Mouse (Mus musculus) heart, adult 2 months (tissue): Measurements from ENCODE around the gene Larp1. TPM values are rescaled to one million over a fixed set of nuclear protein-coding genes. Genes with fewer than 3 reads are reported as not detected.

Experiments
- DNase-seq, 2 experiments: peaks; one replicate each; pipeline ENCODE4 v3.0.0; 2021
- H3K27ac ChIP-seq: fragments of 200-600 bp; 2 replicates; pipeline ENCODE4 v1.8.1; 2022
- H3K27me3 ChIP-seq: fragments of 200-500 bp; 2 replicates; pipeline ENCODE4 v1.6.1; 2012; ENCODE audit warnings: mild to moderate bottlenecking, low read length, inconsistent platforms, mixed read lengths; ENCODE audit not compliant: control insufficient read depth, insufficient read depth
- H3K36me3 ChIP-seq: fragments of 200-500 bp; 2 replicates; pipeline ENCODE4 v1.6.1; 2012; ENCODE audit warnings: low read length, inconsistent platforms; ENCODE audit not compliant: control insufficient read depth, insufficient read depth
- H3K4me1 ChIP-seq: fragments of 200-500 bp; 2 replicates; pipeline ENCODE4 v1.6.1; 2011; ENCODE audit warnings: low read length; ENCODE audit not compliant: control insufficient read depth, insufficient read depth
- H3K4me3 ChIP-seq: fragments of 200-600 bp; 2 replicates; pipeline ENCODE4 v1.8.1; 2022
- H3K79me2 ChIP-seq: fragments of 200-500 bp; replicated peaks from 2 replicates; pipeline ENCODE4 v1.6.1; 2012; ENCODE audit warnings: mild to moderate bottlenecking, inconsistent platforms, low read length, moderate library complexity, mixed read lengths; ENCODE audit not compliant: control insufficient read depth, insufficient read depth
- H3K9ac ChIP-seq: fragments of 200-500 bp; 2 replicates; pipeline ENCODE4 v1.6.1; 2012; ENCODE audit warnings: low read depth, mild to moderate bottlenecking, control low read depth, inconsistent platforms, low read length, mixed read lengths
- CTCF ChIP-seq: fragments of 200-600 bp; IDR thresholded peaks from 2 replicates; pipeline ENCODE4 v1.8.1; 2022; ENCODE audit warnings: antibody characterized with exemption, mild to moderate bottlenecking, moderate library complexity
- EP300 ChIP-seq: fragments of 200-500 bp; IDR thresholded peaks from 2 replicates; pipeline ENCODE4 v1.6.1; 2011; ENCODE audit warnings: low read depth, low read length, control low read depth; ENCODE audit not compliant: insufficient read depth
- POLR2A ChIP-seq: fragments of 200-500 bp; IDR thresholded peaks from 2 replicates; pipeline ENCODE4 v1.6.1; 2011; ENCODE audit warnings: mild to moderate bottlenecking, low read depth, low read length, control low read depth; ENCODE audit not compliant: insufficient read depth
- WGBS: fragments of 180-500 bp; shearing (Covaris S2); methylation state at CpG from one replicate; pipeline ENCODE4 v1.1.7; 2018; 5-methylcytosine and 5-hydroxymethylcytosine counted together
- intact Hi-C: fragments of 180-260 bp; cut with DNase I; formaldehyde crosslinking; loops from one replicate; pipeline ENCODE4 v1.15.1; 2025
- polyA plus RNA-seq: library from polyadenylated mRNA; depleted of rRNA; stranded (reverse); fragments of >200 nt; gene quantifications from 2 replicates; pipeline ENCODE4 v1.2.3, GENCODE M21; 2012
- total RNA-seq, 2 experiments: library from RNA; stranded (reverse); gene quantifications; 2 replicates each; pipeline ENCODE4 v1.2.3; 2021

The Larp1 gene
- total and polyA plus RNA-seq, 3 experiments, result 26.5 to 63.4 (median 57.4) TPM

GRCm38 (mm10) chr11:58011813-58012212 is 2.9 kb downstream of the Larp1 start:
- H3K9ac ChIP-seq, result no peak overlapping the region
- DNase-seq, result no peak
- intact Hi-C loops, result no loop called here
- peaks cover 14% of the 10 kb centered on the region for H3K4me1 ChIP-seq
- no peak overlapping the region for H3K27ac ChIP-seq
- peaks cover 8% of the 10 kb centered on the region for H3K79me2 ChIP-seq
- no peak overlapping the region for H3K4me3 ChIP-seq
- H3K27me3 ChIP-seq, result no peaks in the 10 kb centered on the region
- TF ChIP-seq EP300 (no peak), CTCF (no peak), POLR2A (no peak)
- H3K36me3 ChIP-seq, result peaks cover 12% of the 10 kb centered on the region
- 62% methylated on average over 4 of the region's 4 CpGs for WGBS

DNA sequence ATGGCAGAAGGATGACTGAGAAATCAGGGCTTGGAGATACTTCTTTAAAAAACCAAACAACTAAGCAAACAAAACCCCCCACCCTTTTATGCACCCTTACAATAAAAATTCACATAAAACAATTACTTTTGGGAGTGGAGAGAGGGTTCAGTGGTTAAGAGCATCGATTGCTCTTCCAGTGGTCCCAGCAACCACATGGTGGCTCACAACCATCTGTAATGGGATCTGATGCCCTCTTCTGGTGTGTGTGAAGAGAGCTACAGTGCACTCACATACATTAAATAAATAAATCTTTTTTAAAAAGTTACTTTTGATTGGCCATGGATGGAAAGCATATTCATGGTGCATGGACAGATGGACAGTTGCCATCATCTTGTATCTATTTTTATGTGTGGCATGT is 3.8 kb downstream of the Larp1 start:
- no peak overlapping the region for H3K27ac ChIP-seq
- H3K27me3 ChIP-seq, result no peaks in the 10 kb centered on the region
- 89% methylated on average over 1 of the region's 1 CpGs for WGBS
- no peak for DNase-seq
- H3K4me3 ChIP-seq, result no peak overlapping the region
- H3K36me3 ChIP-seq, result peaks cover 13% of the 10 kb centered on the region
- no peak overlapping the region for H3K9ac ChIP-seq
- peaks cover 11% of the 10 kb centered on the region for H3K79me2 ChIP-seq
- intact Hi-C loops, result no loop called here
- peaks cover 21% of the 10 kb centered on the region for H3K4me1 ChIP-seq
- TF ChIP-seq POLR2A (no peak), EP300 (no peak), CTCF (no peak; the same call in 1 of the 2 replicates)

DNA sequence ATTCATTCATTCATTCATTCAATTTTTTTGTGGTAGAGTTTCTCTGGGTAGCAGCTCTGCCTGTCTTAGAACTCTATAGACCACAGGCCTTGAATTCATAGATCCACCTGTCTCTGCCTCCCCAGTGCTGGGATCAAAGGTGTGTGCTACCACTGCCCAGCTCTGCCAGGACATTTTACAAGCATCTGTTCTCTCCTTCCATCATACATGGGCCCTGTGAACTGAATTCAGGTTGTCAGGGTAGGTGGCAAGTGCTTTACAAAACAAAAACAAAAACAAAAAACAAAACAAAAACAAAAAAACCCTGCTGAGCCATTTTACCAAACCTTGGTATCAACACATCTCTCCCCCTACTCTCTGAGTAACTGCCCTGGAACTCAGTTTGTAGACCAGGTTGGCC is 4.2 kb downstream of the Larp1 start:
- Histone ChIP-seq H3K79me2 (peaks cover 11% of the 10 kb centered on the region), H3K9ac (no peak overlapping the region), H3K27me3 (no peaks in the 10 kb centered on the region), H3K4me1 (peaks cover 24% of the 10 kb centered on the region), H3K4me3 (no peak overlapping the region), H3K27ac (no peak overlapping the region), H3K36me3 (peaks cover 17% of the 10 kb centered on the region)
- no peak for DNase-seq
- TF ChIP-seq EP300 (no peak), CTCF (no peak), POLR2A (no peak)
- intact Hi-C loops, result no loop called here

- Histone ChIP-seq H3K9ac (no peak overlapping the region), H3K27me3 (no peaks in the 10 kb centered on the region), H3K79me2 (peaks cover 9% of the 10 kb centered on the region), H3K27ac (no peak overlapping the region), H3K36me3 (peaks cover 23% of the 10 kb centered on the region), H3K4me1 (peaks cover 26% of the 10 kb centered on the region), H3K4me3 (no peak overlapping the region)
- 65% methylated on average over 1 of the region's 1 CpGs for WGBS
- TF ChIP-seq EP300 (no peak), CTCF (no peak), POLR2A (no peak)
- no peak for DNase-seq
- intact Hi-C loops, result no loop called here
These were observed 5.7 kb downstream of the Larp1 start for GRCm38 (mm10) chr11:58014604-58015003.

DNA sequence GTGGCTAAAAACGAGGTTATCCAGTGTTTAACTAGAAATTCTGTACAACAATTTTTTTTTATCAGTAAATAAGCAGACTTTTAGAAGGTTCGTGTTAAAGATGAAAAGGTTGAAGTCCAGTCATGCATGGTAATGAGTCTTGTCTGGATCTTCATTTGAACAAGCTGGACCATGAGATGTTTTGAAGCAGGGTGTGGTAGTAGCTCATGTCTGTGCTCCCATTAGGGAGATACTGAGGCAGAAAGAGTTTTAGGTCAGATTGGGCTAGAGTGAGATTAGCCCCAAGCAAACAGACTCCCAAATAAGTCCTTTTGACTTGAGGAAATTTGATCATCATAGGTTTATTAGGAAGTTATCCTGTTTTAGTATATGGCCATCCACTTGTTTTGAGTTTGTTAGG is 6.5 kb downstream of the Larp1 start:
- intact Hi-C loops, result no loop called here
- Histone ChIP-seq H3K27ac (no peak overlapping the region), H3K4me3 (no peak overlapping the region), H3K36me3 (peaks cover 30% of the 10 kb centered on the region), H3K9ac (no peak overlapping the region), H3K79me2 (peaks cover 11% of the 10 kb centered on the region), H3K4me1 (peaks cover 30% of the 10 kb centered on the region), H3K27me3 (no peaks in the 10 kb centered on the region)
- WGBS, result 54% methylated on average over 2 of the region's 2 CpGs
- no peak for DNase-seq
- no peak for TF ChIP-seq EP300
- no peak for TF ChIP-seq CTCF
- no peak for TF ChIP-seq POLR2A

DNA sequence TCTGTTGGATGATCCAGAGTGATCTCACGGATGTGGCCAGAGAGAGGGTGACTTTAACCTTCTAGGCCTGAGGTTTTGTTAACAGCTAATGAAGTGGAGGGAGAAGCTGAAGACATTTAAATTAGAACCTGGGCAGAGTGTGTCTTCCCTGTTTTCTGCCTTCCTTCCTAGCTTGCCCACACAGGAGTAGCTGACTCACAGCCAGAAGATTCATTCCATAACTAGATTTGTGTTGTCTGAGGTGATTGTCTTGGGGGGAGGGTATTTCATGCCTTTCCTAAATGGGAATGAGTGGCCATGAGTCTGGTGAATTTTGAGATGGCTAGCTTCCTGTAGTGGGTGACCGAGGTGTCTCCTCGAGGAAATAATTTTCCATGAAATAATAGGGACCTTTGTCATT is 7.5 kb downstream of the Larp1 start:
- Histone ChIP-seq H3K79me2 (peaks cover 11% of the 10 kb centered on the region), H3K9ac (no peak overlapping the region), H3K4me1 (peaks cover 34% of the 10 kb centered on the region), H3K27me3 (no peaks in the 10 kb centered on the region), H3K27ac (no peak overlapping the region), H3K4me3 (no peak overlapping the region), H3K36me3 (peaks cover 32% of the 10 kb centered on the region)
- no peak for DNase-seq
- TF ChIP-seq EP300 (no peak), POLR2A (no peak), CTCF (no peak)
- intact Hi-C loops, result loop anchor here (2.0 kb wide), 1 partner anchor 40 kb away; no protein-coding TSS in a partner anchor
- 23% methylated on average over 3 of the region's 3 CpGs for WGBS
